Mouse (Mus musculus) limb, embryonic 12.5 days (tissue): ENCODE data around the gene Exog. TPM values are rescaled to one million over a fixed set of nuclear protein-coding genes. Genes with fewer than 3 reads are reported as not detected.

Experiments used
- ATAC-seq: fragments of 200-750 bp; cut with Nextera tagmentation; 2 replicates; pipeline ENCODE4 v1.8.0; 2017; ENCODE audit warnings: low read depth, moderate TSS enrichment; ENCODE audit not compliant: insufficient number of reproducible peaks, insufficient read depth, low FRiP score, low TSS enrichment
- H3K27ac ChIP-seq: fragments of 300-500 bp; sonication (generic); 2 replicates; pipeline ENCODE4 v1.5.1; 2016; ENCODE audit warnings: mild to moderate bottlenecking, moderate library complexity
- H3K27me3 ChIP-seq: fragments of 300-500 bp; sonication (generic); 2 replicates; pipeline ENCODE4 v1.6.1; 2016; ENCODE audit warnings: mild to moderate bottlenecking, moderate library complexity
- H3K36me3 ChIP-seq: fragments of 300-500 bp; sonication (generic); 2 replicates; pipeline ENCODE4 v1.6.1; 2016; ENCODE audit warnings: mild to moderate bottlenecking, moderate library complexity
- H3K4me1 ChIP-seq: fragments of 300-500 bp; sonication (generic); replicated peaks from 2 replicates; pipeline ENCODE4 v1.6.1; 2016
- H3K4me2 ChIP-seq: fragments of 300-500 bp; sonication (generic); 2 replicates; pipeline ENCODE4 v1.6.1; 2016; ENCODE audit warnings: mild to moderate bottlenecking, moderate library complexity
- H3K4me3 ChIP-seq: fragments of 300-500 bp; sonication (generic); replicated peaks from 2 replicates; pipeline ENCODE4 v1.5.1; 2016; ENCODE audit warnings: mild to moderate bottlenecking
- H3K9ac ChIP-seq: fragments of 300-500 bp; sonication (generic); replicated peaks from 2 replicates; pipeline ENCODE4 v1.6.1; 2016; ENCODE audit warnings: mild to moderate bottlenecking, moderate library complexity
- H3K9me3 ChIP-seq: fragments of 300-500 bp; sonication (generic); 2 replicates; pipeline ENCODE4 v1.6.1; 2016; ENCODE audit warnings: mild to moderate bottlenecking, moderate library complexity
- WGBS: fragments of 180-500 bp; shearing (Covaris S2); methylation state at CpG from one replicate; pipeline ENCODE4 v1.1.7; 2016; 5-methylcytosine and 5-hydroxymethylcytosine counted together
- polyA plus RNA-seq: library from polyadenylated mRNA; unstranded; fragments of >200 nt; fragmentation: Nextera tagmentation; extraction: Ambion mirVana; gene quantifications from 2 replicates; pipeline ENCODE4 v1.2.1, GENCODE M21; 2016

The Exog gene
- polyA plus RNA-seq, 1 experiment from 2014 or later: 50.8 TPM

- Histone ChIP-seq H3K4me1 (no peaks in the 10 kb centered on the region), H3K36me3 (peaks cover 89% of the 10 kb centered on the region), H3K27ac (no peak overlapping the region), H3K27me3 (no peaks in the 10 kb centered on the region), H3K9me3 (no peaks in the 10 kb centered on the region), H3K4me3 (no peak overlapping the region), H3K4me2 (no peak overlapping the region), H3K9ac (no peak overlapping the region; the same call in 1 of the 2 replicates)
- WGBS: 58% methylated on average over 8 of the region's 8 CpGs
- ATAC-seq: no peak
Observed at GRCm38 (mm10) chr9:119460410-119460809, 15.7 kb downstream of the Exog start.

GRCm38 (mm10) chr9:119465056-119465455, 20.3 kb downstream of the Exog start:
- no peak for ATAC-seq
- Histone ChIP-seq H3K27ac (no peak overlapping the region), H3K27me3 (no peaks in the 10 kb centered on the region), H3K9ac (no peak overlapping the region), H3K4me3 (no peak overlapping the region), H3K4me1 (no peaks in the 10 kb centered on the region), H3K9me3 (no peaks in the 10 kb centered on the region), H3K36me3 (peaks cover 91% of the 10 kb centered on the region), H3K4me2 (no peak overlapping the region)
- 93% methylated on average over 6 of the region's 6 CpGs for WGBS

- no peaks in the 10 kb centered on the region for H3K9me3 ChIP-seq
- H3K4me2 ChIP-seq: no peak overlapping the region
- no peak overlapping the region for H3K9ac ChIP-seq
- no peak overlapping the region for H3K4me3 ChIP-seq
- peaks cover 92% of the 10 kb centered on the region for H3K36me3 ChIP-seq
- H3K27me3 ChIP-seq: no peaks in the 10 kb centered on the region
- 76% methylated on average over 7 of the region's 7 CpGs for WGBS
- no peaks in the 10 kb centered on the region for H3K4me1 ChIP-seq
- ATAC-seq: no peak; the same call in 1 of the 2 replicates
- H3K27ac ChIP-seq: no peak overlapping the region
Observed at GRCm38 (mm10) chr9:119465595-119465994, 20.9 kb downstream of the Exog start.

- no peak for ATAC-seq
- Histone ChIP-seq H3K27ac (no peak overlapping the region), H3K9ac (no peak overlapping the region), H3K27me3 (no peaks in the 10 kb centered on the region), H3K36me3 (peaks cover 50% of the 10 kb centered on the region), H3K4me2 (no peak overlapping the region), H3K4me3 (no peak overlapping the region), H3K4me1 (no peaks in the 10 kb centered on the region), H3K9me3 (no peaks in the 10 kb centered on the region)
- WGBS: 73% methylated on average over 8 of the region's 8 CpGs
Observed at GRCm38 (mm10) chr9:119469691-119470353, 25.1 kb downstream of the Exog start.

- no peak overlapping the region for H3K4me3 ChIP-seq
- peaks cover 2% of the 10 kb centered on the region; the same call in 1 of the 2 replicates for H3K4me1 ChIP-seq
- no peaks in the 10 kb centered on the region for H3K27me3 ChIP-seq
- no peak overlapping the region for H3K4me2 ChIP-seq
- no peak overlapping the region for H3K9ac ChIP-seq
- no peak for ATAC-seq
- H3K27ac ChIP-seq: no peak overlapping the region
- no peaks in the 10 kb centered on the region for H3K9me3 ChIP-seq
- 82% methylated on average over 11 of the region's 11 CpGs for WGBS
- peaks cover 24% of the 10 kb centered on the region for H3K36me3 ChIP-seq
Observed at GRCm38 (mm10) chr9:119472412-119472918, 27.7 kb downstream of the Exog start.

GRCm38 (mm10) chr9:119473011-119473410, 28.3 kb downstream of the Exog start:
- Histone ChIP-seq H3K4me3 (no peak overlapping the region), H3K4me1 (peaks cover 7% of the 10 kb centered on the region), H3K36me3 (peaks cover 19% of the 10 kb centered on the region), H3K27ac (no peak overlapping the region), H3K4me2 (no peak overlapping the region), H3K9me3 (no peaks in the 10 kb centered on the region), H3K27me3 (no peaks in the 10 kb centered on the region), H3K9ac (no peak overlapping the region)
- no peak for ATAC-seq
- WGBS: 95% methylated on average over 1 of the region's 1 CpGs

GRCm38 (mm10) chr9:119473608-119474164, 28.9 kb downstream of the Exog start:
- H3K4me3 ChIP-seq: no peak overlapping the region
- no peak overlapping the region for H3K9ac ChIP-seq
- WGBS: 83% methylated on average over 9 of the region's 9 CpGs
- no peak overlapping the region for H3K4me2 ChIP-seq
- ATAC-seq: no peak
- no peaks in the 10 kb centered on the region for H3K27me3 ChIP-seq
- no peak overlapping the region for H3K27ac ChIP-seq
- peaks cover 15% of the 10 kb centered on the region for H3K36me3 ChIP-seq
- no peaks in the 10 kb centered on the region for H3K9me3 ChIP-seq
- peaks cover 11% of the 10 kb centered on the region for H3K4me1 ChIP-seq

GRCm38 (mm10) chr9:119474717-119475611, 30.2 kb downstream of the Exog start:
- no peak overlapping the region for H3K27ac ChIP-seq
- H3K4me2 ChIP-seq: no peak overlapping the region
- H3K36me3 ChIP-seq: peaks cover 3% of the 10 kb centered on the region; the same call in 1 of the 2 replicates
- no peaks in the 10 kb centered on the region for H3K9me3 ChIP-seq
- H3K9ac ChIP-seq: no peak overlapping the region
- ATAC-seq: no peak
- H3K4me3 ChIP-seq: no peak overlapping the region
- H3K4me1 ChIP-seq: peaks cover 14% of the 10 kb centered on the region
- H3K27me3 ChIP-seq: no peaks in the 10 kb centered on the region
- WGBS: 56% methylated on average over 15 of the region's 15 CpGs

- Histone ChIP-seq H3K9me3 (no peaks in the 10 kb centered on the region), H3K9ac (no peak overlapping the region), H3K27me3 (no peaks in the 10 kb centered on the region), H3K4me3 (no peak overlapping the region), H3K36me3 (no peaks in the 10 kb centered on the region), H3K27ac (no peak overlapping the region), H3K4me1 (peaks cover 14% of the 10 kb centered on the region), H3K4me2 (no peak overlapping the region)
- ATAC-seq: no peak
- WGBS: 12% methylated on average over 6 of the region's 6 CpGs
Observed at GRCm38 (mm10) chr9:119477754-119478153, 33.0 kb downstream of the Exog start.

GRCm38 (mm10) chr9:119478345-119478744, 33.6 kb downstream of the Exog start:
- no peak for ATAC-seq
- WGBS: 76% methylated on average over 11 of the region's 11 CpGs
- Histone ChIP-seq H3K4me2 (no peak overlapping the region), H3K4me3 (no peak overlapping the region), H3K27me3 (no peaks in the 10 kb centered on the region), H3K9me3 (no peaks in the 10 kb centered on the region), H3K27ac (no peak overlapping the region), H3K9ac (no peak overlapping the region), H3K4me1 (peaks cover 18% of the 10 kb centered on the region), H3K36me3 (no peaks in the 10 kb centered on the region)

- Histone ChIP-seq H3K36me3 (no peaks in the 10 kb centered on the region), H3K27me3 (no peaks in the 10 kb centered on the region), H3K9ac (no peak overlapping the region), H3K4me2 (no peak overlapping the region), H3K27ac (no peak overlapping the region), H3K9me3 (no peaks in the 10 kb centered on the region), H3K4me1 (peaks cover 25% of the 10 kb centered on the region), H3K4me3 (no peak overlapping the region)
- no peak for ATAC-seq
- WGBS: 40% methylated on average over 8 of the region's 8 CpGs
Observed at GRCm38 (mm10) chr9:119479297-119479696, 34.6 kb downstream of the Exog start.
